Mouse (Mus musculus) E14TG2a.4 (cell line): ENCODE data around the gene 4930435E12Rik.
"Not testable (repeated sequence)": the region's sequence is repeated elsewhere in the genome, so short reads cannot be mapped to it uniquely, and the experiment has no call there.

Source experiments
- H3K27me3 ChIP-seq: 2 replicates; pipeline ENCODE4 v1.6.1; 2014; ENCODE audit warnings: low read length, control low read depth; ENCODE audit not compliant: insufficient read depth
- H3K36me3 ChIP-seq: 2 replicates; pipeline ENCODE4 v1.6.1; 2014; ENCODE audit warnings: low read length, control low read depth; ENCODE audit not compliant: insufficient read depth
- H3K4me1 ChIP-seq: replicated peaks from 2 replicates; pipeline ENCODE4 v1.6.1; 2014; ENCODE audit warnings: low read depth, low read length, control low read depth
- H3K4me3 ChIP-seq: replicated peaks from 2 replicates; pipeline ENCODE4 v1.5.1; 2014; ENCODE audit warnings: mild to moderate bottlenecking, low read length
- H3K9me3 ChIP-seq: 2 replicates; pipeline ENCODE4 v1.6.1; 2014; ENCODE audit warnings: low read length, control low read depth
- CTCF ChIP-seq: conservative IDR thresholded peaks from 2 replicates; pipeline ENCODE4 v1.5.1; 2014; ENCODE audit warnings: low read length
- NANOG ChIP-seq: IDR thresholded peaks from 2 replicates; pipeline ENCODE4 v1.6.1; 2014; ENCODE audit warnings: borderline replicate concordance, low read length, mixed read lengths
- POU5F1 ChIP-seq: IDR thresholded peaks from 2 replicates; pipeline ENCODE4 v1.6.1; 2014; ENCODE audit warnings: low read length, borderline replicate concordance

The 4930435E12Rik gene

GRCm38 (mm10) chr16:38828649-38829048 is at the start of gene 4930435E12Rik:
Gene 4930435E12Rik, minus strand, starts transcription at chr16:38828749.
- no peak within 1 kb of the TSS for H3K4me3 ChIP-seq
- peaks cover 35% of the 10 kb centered on the region for H3K9me3 ChIP-seq
- H3K4me1 ChIP-seq, result no peaks in the 10 kb centered on the region
- H3K27me3 ChIP-seq, result no peaks in the 10 kb centered on the region
- TF ChIP-seq POU5F1 (no peak), CTCF (no peak), NANOG (no peak)
- H3K36me3 ChIP-seq, result 0 out of 2 replicates have a peak, but pooled peaks cover 6% of the 10 kb centered on the region

GRCm38 (mm10) chr16:38874481-38874880 is 45.9 kb upstream of the 4930435E12Rik start:
- Histone ChIP-seq H3K9me3 (no peaks in the 10 kb centered on the region), H3K27me3 (no peaks in the 10 kb centered on the region), H3K36me3 (no peaks in the 10 kb centered on the region), H3K4me1 (no peaks in the 10 kb centered on the region), H3K4me3 (no peak overlapping the region)
- TF ChIP-seq NANOG (no peak), POU5F1 (no peak), CTCF (no peak)

- Histone ChIP-seq H3K4me1 (no peaks in the 10 kb centered on the region), H3K27me3 (no peaks in the 10 kb centered on the region), H3K9me3 (no peaks in the 10 kb centered on the region), H3K4me3 (no peak overlapping the region), H3K36me3 (no peaks in the 10 kb centered on the region)
- TF ChIP-seq POU5F1 (no peak), CTCF (no peak)
These were observed 44.7 kb upstream of the 4930435E12Rik start for GRCm38 (mm10) chr16:38873231-38873630.

GRCm38 (mm10) chr16:38864358-38864757 is 35.8 kb upstream of the 4930435E12Rik start:
- no peaks in the 10 kb centered on the region for H3K9me3 ChIP-seq
- no peaks in the 10 kb centered on the region for H3K4me1 ChIP-seq
- no peak for TF ChIP-seq CTCF
- no peak for TF ChIP-seq NANOG
- H3K27me3 ChIP-seq, result no peaks in the 10 kb centered on the region; the same call in 1 of the 2 replicates
- no peak overlapping the region for H3K4me3 ChIP-seq
- no peaks in the 10 kb centered on the region for H3K36me3 ChIP-seq

GRCm38 (mm10) chr16:38860548-38860947 is 32.0 kb upstream of the 4930435E12Rik start:
- H3K36me3 ChIP-seq, result no peaks in the 10 kb centered on the region
- no peaks in the 10 kb centered on the region for H3K4me1 ChIP-seq
- no peaks in the 10 kb centered on the region for H3K9me3 ChIP-seq
- no peak for TF ChIP-seq CTCF
- TF ChIP-seq POU5F1, result no peak
- TF ChIP-seq NANOG, result no peak
- no peaks in the 10 kb centered on the region for H3K27me3 ChIP-seq
- H3K4me3 ChIP-seq, result no peak overlapping the region

- no peak for TF ChIP-seq POU5F1
- TF ChIP-seq NANOG, result no peak
- TF ChIP-seq CTCF, result peak; percentile 68
- H3K27me3 ChIP-seq, result no peaks in the 10 kb centered on the region
- no peaks in the 10 kb centered on the region for H3K4me1 ChIP-seq
- no peak overlapping the region for H3K4me3 ChIP-seq
- H3K36me3 ChIP-seq, result no peaks in the 10 kb centered on the region
- H3K9me3 ChIP-seq, result no peaks in the 10 kb centered on the region
These were observed 29.7 kb upstream of the 4930435E12Rik start for GRCm38 (mm10) chr16:38858120-38858749.

- TF ChIP-seq POU5F1 (no peak), CTCF (peak; percentile 76), NANOG (no peak)
- Histone ChIP-seq H3K4me3 (no peak overlapping the region), H3K9me3 (peaks cover 8% of the 10 kb centered on the region; the same call in 1 of the 2 replicates), H3K27me3 (no peaks in the 10 kb centered on the region), H3K36me3 (no peaks in the 10 kb centered on the region), H3K4me1 (no peaks in the 10 kb centered on the region; the same call in 1 of the 2 replicates)
These were observed 16.0 kb downstream of the 4930435E12Rik start for GRCm38 (mm10) chr16:38812521-38812920.

- TF ChIP-seq NANOG, result no peak
- no peak for TF ChIP-seq CTCF
- TF ChIP-seq POU5F1, result no peak
- Histone ChIP-seq H3K4me3 (no peak overlapping the region), H3K4me1 (no peaks in the 10 kb centered on the region; the same call in 1 of the 2 replicates), H3K36me3 (no peaks in the 10 kb centered on the region), H3K9me3 (peaks cover 8% of the 10 kb centered on the region; the same call in 1 of the 2 replicates), H3K27me3 (no peaks in the 10 kb centered on the region)
These were observed 18.4 kb downstream of the 4930435E12Rik start for GRCm38 (mm10) chr16:38810196-38810595.

GRCm38 (mm10) chr16:38807796-38808195 is 20.8 kb downstream of the 4930435E12Rik start:
- H3K4me3 ChIP-seq, H3K4me1 ChIP-seq, H3K9me3 ChIP-seq, H3K27me3 ChIP-seq, H3K36me3 ChIP-seq: not testable (repeated sequence)
